Mouse (Mus musculus) kidney, adult 2 months (tissue): Measurements from ENCODE around the gene Edf1.

Experiments
- CTCF ChIP-seq: fragments of 200-500 bp; conservative IDR thresholded peaks from 2 replicates; pipeline ENCODE4 v1.5.1; 2011; ENCODE audit warnings: low read depth, mild to moderate bottlenecking, control low read depth, low read length, moderate library complexity, mixed read lengths; ENCODE audit not compliant: insufficient read depth, insufficient read length
- POLR2A ChIP-seq: fragments of 200-500 bp; IDR thresholded peaks from one replicate; pipeline ENCODE4 v1.6.1; 2011; ENCODE audit warnings: low read depth, low read length, control low read depth

- TF ChIP-seq CTCF (no peak), POLR2A (no peak)
Observed at GRCm38 (mm10) chr2:25585601-25586000, 28.0 kb downstream of the Edf1 start.
